Mouse (Mus musculus) ES-E14 (cell line): Measurements from ENCODE around the gene Calhm6. TPM values are rescaled to one million over a fixed set of nuclear protein-coding genes. Genes with fewer than 3 reads are reported as not detected.
A peak's percentile ranks its signal among the peaks of the same experiment; 100 is the strongest.

Experiments used
- DNase-seq: peaks from one replicate; pipeline ENCODE4 v3.0.0-alpha.2; 2013; ENCODE audit warnings: low read depth, low spot score
- H3K27ac ChIP-seq: 2 replicates; pipeline ENCODE4 v1.5.1; 2012; ENCODE audit warnings: low read depth, mild to moderate bottlenecking, low read length, moderate library complexity, mixed read lengths; ENCODE audit not compliant: poor library complexity, insufficient read depth, severe bottlenecking
- H3K36me3 ChIP-seq: 2 replicates; pipeline ENCODE4 v1.6.1; 2012; ENCODE audit warnings: mild to moderate bottlenecking, low read length, moderate library complexity, mixed read lengths; ENCODE audit not compliant: control insufficient read depth, poor library complexity, insufficient read depth, severe bottlenecking
- H3K4me1 ChIP-seq, 2 experiments: fragments of 150-350 bp in 1 of 2; sonication (generic) in 1 of 2; 2 replicates each; pipeline ENCODE4 v1.6.1; 2012; ENCODE audit warnings: low read length in 2 of 2, mild to moderate bottlenecking in 1 of 2, mixed read lengths in 1 of 2; ENCODE audit not compliant: control insufficient read depth in 2 of 2, insufficient read depth in 2 of 2, poor library complexity in 1 of 2
- H3K4me3 ChIP-seq, 2 experiments: fragments of 150-350 bp in 1 of 2; sonication (generic) in 1 of 2; 2 replicates each; pipeline ENCODE4 v1.5.1; 2012; ENCODE audit warnings: low read length in 2 of 2, low read depth in 1 of 2, mild to moderate bottlenecking in 1 of 2, mixed read lengths in 1 of 2; ENCODE audit not compliant: insufficient read depth in 1 of 2, poor library complexity in 1 of 2, severe bottlenecking in 1 of 2
- H3K9ac ChIP-seq: 2 replicates; pipeline ENCODE4 v1.6.1; 2012; ENCODE audit warnings: low read depth, mild to moderate bottlenecking, low read length, mixed read lengths; ENCODE audit not compliant: poor library complexity, insufficient read depth, severe bottlenecking
- H3K9me3 ChIP-seq: fragments of 150-350 bp; sonication (generic); 2 replicates; pipeline ENCODE4 v1.6.1; 2012; ENCODE audit warnings: low read depth, mild to moderate bottlenecking, low read length; ENCODE audit not compliant: control insufficient read depth, insufficient read depth
- CHD2 ChIP-seq: IDR thresholded peaks from 2 replicates; pipeline ENCODE4 v1.6.1; 2014; ENCODE audit warnings: mild to moderate bottlenecking, low read depth, low read length, inconsistent platforms
- HCFC1 ChIP-seq: IDR thresholded peaks from 2 replicates; pipeline ENCODE4 v1.6.1; 2012; ENCODE audit warnings: low read length, inconsistent platforms, borderline replicate concordance; ENCODE audit not compliant: insufficient read depth
- MAFK ChIP-seq: IDR thresholded peaks from 2 replicates; pipeline ENCODE4 v1.6.1; 2014; ENCODE audit warnings: mild to moderate bottlenecking, low read depth, low read length, inconsistent platforms; ENCODE audit not compliant: insufficient read depth
- ZC3H11A ChIP-seq: IDR thresholded peaks from 2 replicates; pipeline ENCODE4 v1.6.1; 2012; ENCODE audit warnings: low read depth, mild to moderate bottlenecking, inconsistent platforms, low read length, borderline replicate concordance
- ZNF384 ChIP-seq: IDR thresholded peaks from 2 replicates; pipeline ENCODE4 v1.6.1; 2012; ENCODE audit warnings: low read depth, low read length, inconsistent platforms
- in situ Hi-C, 2 experiments: fragments of 600-800 bp; cut with MboI; formaldehyde crosslinking; loops; one replicate each; pipeline ENCODE4 v1.15.1; 2025; ENCODE audit warnings: low sequenced_read_pairs in 2 of 2, inconsistent platforms in 1 of 2; ENCODE audit not compliant: unreplicated experiment in 2 of 2
- total RNA-seq: library from RNA; depleted of rRNA; stranded (reverse); fragments of 300-350 nt; gene quantifications from 2 replicates; pipeline ENCODE4 v1.2.3, GENCODE M21; 2012

Calhm6 gene
- total RNA-seq, 1 experiment = 2.1 TPM

GRCm38 (mm10) chr10:34111964-34112738 is 15.6 kb downstream of the Calhm6 start:
- in situ Hi-C loops = no loop called here
- DNase-seq = no peak
- H3K9me3 ChIP-seq = no peaks in the 10 kb centered on the region

GRCm38 (mm10) chr10:34110863-34111465 is 16.8 kb downstream of the Calhm6 start:
- no peak for DNase-seq
- Histone ChIP-seq H3K9me3 (no peaks in the 10 kb centered on the region), H3K4me1 (no peaks in the 10 kb centered on the region), H3K4me3 (no peak overlapping the region), H3K27ac (no peak overlapping the region), H3K9ac (no peak overlapping the region; the same call in 1 of the 2 replicates), H3K36me3 (no peaks in the 10 kb centered on the region)
- TF ChIP-seq CHD2 = no peak
- no peak for TF ChIP-seq MAFK
- no peak for TF ChIP-seq ZNF384
- no peak for TF ChIP-seq ZC3H11A
- no peak for TF ChIP-seq HCFC1
- in situ Hi-C loops = no loop called here

More at GRCm38 (mm10) chr10:34111964-34112738, 15.6 kb downstream of the Calhm6 start:
- no peak for TF ChIP-seq MAFK
- TF ChIP-seq CHD2 = no peak
- TF ChIP-seq ZC3H11A = no peak
- TF ChIP-seq HCFC1 = no peak
- no peak for TF ChIP-seq ZNF384
- Histone ChIP-seq H3K27ac (no peak overlapping the region), H3K36me3 (no peaks in the 10 kb centered on the region), H3K9ac (no peak overlapping the region), H3K4me1 (no peaks in the 10 kb centered on the region), H3K4me3 (no peak overlapping the region)

- Histone ChIP-seq H3K27ac (no peak within 1 kb of the TSS), H3K9ac (peak within 1 kb of the TSS; percentile 22; the same call in 1 of the 2 replicates), H3K4me1 (0 out of 4 replicates have a peak, but pooled peaks cover 0 to 3% of the 10 kb centered on the region in 2 experiments), H3K36me3 (no peaks in the 10 kb centered on the region), H3K9me3 (no peaks in the 10 kb centered on the region), H3K4me3 (peak within 1 kb of the TSS; percentile 4 to 56)
- in situ Hi-C loops = no loop called here
- peak; percentile 56 for DNase-seq
- no peak for TF ChIP-seq HCFC1
- no peak for TF ChIP-seq ZNF384
- TF ChIP-seq ZC3H11A = peak; percentile 65; the same call in 1 of the 2 replicates
- no peak for TF ChIP-seq MAFK
- no peak for TF ChIP-seq CHD2
Observed at GRCm38 (mm10) chr10:34096418-34096883, 31.3 kb downstream of the Calhm6 start, which contains the start of gene Calhm5. Gene Calhm5, minus strand, starts transcription at chr10:34096519.

GRCm38 (mm10) chr10:34095964-34096363 is 31.8 kb downstream of the Calhm6 start:
- DNase-seq = no peak
- Histone ChIP-seq H3K36me3 (no peaks in the 10 kb centered on the region), H3K9me3 (no peaks in the 10 kb centered on the region), H3K27ac (no peak overlapping the region), H3K9ac (peak overlapping the region; percentile 22; the same call in 1 of the 2 replicates), H3K4me1 (0 out of 4 replicates have a peak, but pooled peaks cover 0 to 3% of the 10 kb centered on the region in 2 experiments), H3K4me3 (peak overlapping the region; percentile 4 to 56)
- TF ChIP-seq CHD2 (no peak), MAFK (no peak), HCFC1 (no peak), ZC3H11A (no peak), ZNF384 (no peak)
- in situ Hi-C loops = no loop called here
